Mouse (Mus musculus) testis, postnatal 10 days (tissue): ENCODE measurements around the gene Mtif3.
"Not testable (repeated sequence)": the region's sequence is repeated elsewhere in the genome, so short reads cannot be mapped to it uniquely, and the experiment has no call there.

Experiments
- DNase-seq: peaks from one replicate; pipeline ENCODE4 v3.0.0; 2021; ENCODE audit warnings: low spot score

The Mtif3 gene

DNA sequence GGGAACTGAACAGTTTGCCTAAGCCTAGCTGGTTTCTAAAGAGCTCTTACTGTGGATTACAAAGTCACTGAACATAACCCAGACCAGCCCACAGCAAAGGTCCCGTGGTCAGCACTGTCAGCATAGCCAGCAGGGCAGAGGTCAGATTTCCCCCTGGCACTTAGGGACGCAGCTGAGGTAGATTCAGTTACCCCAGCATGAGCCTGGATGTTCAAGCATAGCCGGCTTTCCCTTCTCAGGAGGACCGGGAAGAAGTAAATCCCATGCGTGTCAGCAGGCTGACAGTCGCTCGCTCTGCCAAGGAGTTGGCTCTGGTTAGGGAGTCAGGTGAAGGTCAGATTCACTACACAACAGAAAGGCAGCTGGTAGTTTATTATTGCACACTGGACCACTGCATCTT lies 9.0 kb downstream of the Mtif3 start:
- DNase-seq: no peak

GRCm38 (mm10) chr5:146948508-146949088 lies 15.0 kb downstream of the Mtif3 start, which contains the start of gene Gtf3a:
Gtf3a (plus strand) TSS chr5:146948657.
- DNase-seq: peak; percentile 85

DNA sequence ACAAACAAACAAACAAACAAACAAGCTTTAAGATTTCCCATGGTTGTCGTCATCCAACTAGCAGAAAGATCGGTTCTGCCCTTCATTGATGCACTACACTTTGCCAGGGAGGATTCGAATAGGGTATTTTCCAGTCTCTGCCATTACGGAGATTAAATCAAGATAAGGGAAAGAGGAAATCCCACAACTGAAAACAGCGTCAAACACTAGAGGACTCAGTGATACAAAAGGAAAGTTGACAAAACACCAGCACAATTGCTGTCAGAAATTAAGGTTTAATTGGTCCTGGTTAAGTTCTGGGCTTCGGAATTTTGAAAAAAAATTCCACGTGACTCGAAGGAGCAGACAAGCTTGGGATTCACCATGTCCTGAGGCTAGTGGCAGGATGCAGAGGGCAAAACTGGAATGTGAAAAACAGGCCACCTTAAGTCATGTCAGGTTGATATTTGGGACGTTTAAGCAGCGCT lies 15.5 kb downstream of the Mtif3 start:
- no peak for DNase-seq

GRCm38 (mm10) chr5:146947497-146947896 lies 16.1 kb downstream of the Mtif3 start:
- no peak for DNase-seq

GRCm38 (mm10) chr5:146946682-146947081 lies 16.9 kb downstream of the Mtif3 start:
- no peak for DNase-seq

GRCm38 (mm10) chr5:146944568-146944967 lies 19.0 kb downstream of the Mtif3 start:
- DNase-seq: peak; percentile 61

DNA sequence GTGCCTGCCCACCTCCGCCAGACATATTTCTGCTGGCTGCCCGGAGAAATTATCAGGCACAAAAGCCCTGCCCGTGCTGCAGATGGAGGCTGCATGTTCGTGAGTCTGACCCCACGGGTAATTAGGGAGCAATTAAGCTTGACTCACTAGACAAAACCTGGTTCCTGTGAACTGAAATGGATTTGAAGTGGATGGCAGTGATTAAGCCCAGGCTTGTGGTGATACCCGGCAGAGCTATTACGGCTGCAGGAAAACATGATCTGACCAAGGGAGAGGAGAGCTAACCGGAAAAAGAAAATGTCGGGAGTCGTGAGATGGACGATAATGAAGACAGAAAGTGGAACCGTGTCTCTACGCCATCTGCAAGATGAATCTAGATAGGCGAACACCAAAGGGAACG lies 20.6 kb downstream of the Mtif3 start:
- no peak for DNase-seq

GRCm38 (mm10) chr5:146941939-146942338 lies 21.7 kb downstream of the Mtif3 start:
- not testable (repeated sequence) for DNase-seq

- DNase-seq: no peak
Measured at GRCm38 (mm10) chr5:146940219-146940618, 23.4 kb downstream of the Mtif3 start.

- DNase-seq: no peak
Measured at GRCm38 (mm10) chr5:146939109-146939796, 24.3 kb downstream of the Mtif3 start.

DNA sequence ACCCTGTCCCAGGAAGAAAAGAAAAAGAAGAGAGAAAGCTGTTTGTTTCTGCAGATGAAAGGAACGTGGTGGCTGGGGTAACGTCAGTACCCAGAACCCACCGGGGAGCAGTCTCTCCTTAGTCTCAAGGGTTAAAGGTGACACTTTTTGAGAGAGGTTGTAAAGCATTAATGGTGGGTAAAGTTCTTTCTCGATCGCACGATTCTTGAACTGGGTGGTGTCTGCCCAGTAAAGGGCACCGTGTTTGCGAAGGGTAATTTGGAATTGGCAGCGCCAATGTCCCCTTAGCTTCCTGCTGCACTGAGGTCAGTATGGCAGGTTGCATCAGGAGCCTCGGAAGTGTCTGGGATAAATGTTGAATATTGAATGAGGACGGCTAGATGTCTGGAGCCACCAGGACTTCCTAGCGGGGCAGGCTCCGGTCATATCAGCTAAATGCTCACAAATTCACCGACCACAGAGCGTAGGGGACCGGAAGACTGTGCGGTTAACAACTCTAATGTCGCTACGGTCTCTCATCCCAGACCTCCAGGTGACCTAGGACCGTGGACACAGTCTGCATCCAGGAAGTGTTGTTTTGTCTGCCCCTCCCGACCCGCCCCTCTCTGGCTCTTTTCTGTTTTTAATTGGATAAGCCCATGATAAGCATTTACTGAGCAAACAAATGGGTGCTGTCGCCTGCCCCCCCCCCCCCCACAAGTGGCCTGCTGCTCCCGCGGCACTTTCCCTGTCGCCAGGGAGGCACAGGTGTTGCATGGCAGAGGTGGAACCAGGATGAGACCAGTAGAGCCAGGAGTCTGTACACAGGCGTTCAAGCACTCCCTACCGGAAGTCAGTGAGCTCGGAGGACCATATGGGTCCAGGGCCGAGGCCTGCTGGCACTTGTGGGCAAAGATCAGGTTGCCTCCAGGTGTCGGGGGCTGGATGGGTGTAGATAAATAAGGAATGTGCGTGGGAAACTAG lies 25.8 kb downstream of the Mtif3 start:
- no peak for DNase-seq

DNA sequence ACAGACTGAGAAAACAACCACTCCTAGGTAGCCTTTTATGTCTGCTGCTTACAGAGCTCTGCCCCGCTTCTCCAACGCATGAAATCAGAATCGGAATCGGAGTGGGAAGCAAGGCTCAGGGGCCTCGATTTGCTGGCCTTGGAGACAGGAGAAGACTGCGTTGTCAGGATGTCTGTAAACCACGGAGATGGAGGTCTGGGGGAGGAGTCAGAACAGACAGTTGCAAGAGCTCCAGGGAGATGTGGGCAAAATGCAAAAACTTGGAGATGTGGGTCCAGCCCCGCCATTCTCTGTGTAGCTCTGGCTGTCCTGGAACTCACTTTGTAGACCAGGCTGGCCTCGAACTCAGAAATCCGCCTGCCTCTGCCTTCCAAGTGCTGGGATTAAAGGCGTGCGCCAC lies 30.1 kb downstream of the Mtif3 start:
- no peak for DNase-seq

DNA sequence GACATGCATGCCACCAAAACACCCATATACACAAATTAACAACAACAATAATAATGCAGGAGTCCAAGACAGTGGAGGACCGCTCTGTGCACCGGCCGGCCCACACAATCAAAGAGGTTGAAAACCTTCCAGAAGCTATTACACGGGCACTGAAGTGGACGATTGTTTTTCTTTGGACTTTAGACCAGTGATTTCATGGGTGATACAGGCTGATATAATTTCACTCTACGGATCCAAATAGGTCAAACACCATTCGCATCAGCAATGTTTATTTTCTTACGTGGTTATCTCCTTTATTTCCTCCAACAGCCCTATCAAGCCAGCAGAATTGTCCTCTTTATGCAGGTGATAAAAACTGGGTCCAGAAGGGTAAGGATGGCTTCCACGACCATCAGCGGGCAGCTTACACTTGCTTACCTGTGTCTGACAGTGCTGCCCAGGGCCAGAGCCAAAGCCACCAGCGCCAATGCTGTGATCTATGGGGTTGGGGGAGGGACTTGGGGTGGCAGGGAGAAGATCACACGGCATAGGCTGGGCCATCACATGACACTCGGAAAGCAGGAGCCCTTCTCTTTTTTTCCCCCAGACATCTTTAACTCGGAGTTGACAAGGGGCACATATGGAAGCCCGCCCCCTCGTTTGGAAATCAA lies 31.6 kb downstream of the Mtif3 start:
- no peak for DNase-seq

GRCm38 (mm10) chr5:146931422-146931821 lies 32.2 kb downstream of the Mtif3 start:
- no peak for DNase-seq

DNA sequence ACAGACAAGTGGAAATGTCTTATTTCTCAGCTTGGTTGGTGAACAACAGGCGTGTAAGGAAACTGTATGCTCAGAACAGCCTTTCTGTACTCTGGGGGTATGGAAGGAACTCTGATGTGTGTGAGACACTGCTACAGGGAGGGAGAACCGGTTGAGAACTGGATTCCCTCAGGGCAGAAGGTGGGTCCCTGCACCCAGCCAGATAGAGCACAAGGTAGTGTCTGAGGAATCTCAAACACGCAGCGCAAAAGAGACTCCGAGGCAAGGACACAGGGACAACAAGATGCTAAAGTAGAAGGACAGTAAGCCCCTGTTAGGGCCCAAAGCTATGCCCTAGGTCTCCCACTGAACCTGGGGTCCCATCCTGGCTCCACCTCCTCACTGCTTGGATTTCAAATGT lies 36.9 kb downstream of the Mtif3 start:
- no peak for DNase-seq

- DNase-seq: no peak
Measured at GRCm38 (mm10) chr5:146923547-146923946, 40.1 kb downstream of the Mtif3 start.

GRCm38 (mm10) chr5:146921224-146921623 lies 42.4 kb downstream of the Mtif3 start:
- no peak for DNase-seq

GRCm38 (mm10) chr5:146920314-146921161 lies 43.1 kb downstream of the Mtif3 start:
- DNase-seq: no peak

DNA sequence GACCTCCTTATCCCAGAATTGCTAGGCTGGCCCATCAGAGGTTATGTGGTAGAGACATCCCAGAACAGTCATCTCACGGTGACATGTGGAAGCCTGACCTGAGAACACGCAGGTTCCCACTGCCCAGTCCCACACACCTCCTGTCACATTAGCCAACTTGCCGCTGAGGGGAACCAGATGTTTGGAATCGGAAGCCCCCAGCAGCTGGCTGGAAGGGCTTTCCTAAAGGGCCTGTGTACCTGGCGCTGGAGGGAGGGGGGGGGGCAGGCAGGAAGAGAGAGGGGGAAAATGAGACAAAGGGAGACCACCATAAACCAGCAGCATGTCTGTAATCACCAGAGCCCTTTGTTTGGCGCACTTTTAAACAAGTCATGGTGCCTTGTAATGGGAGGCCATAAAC lies 43.7 kb downstream of the Mtif3 start:
- DNase-seq: no peak

- DNase-seq: not testable (repeated sequence)
Measured at GRCm38 (mm10) chr5:146917357-146917756, 46.2 kb downstream of the Mtif3 start.

DNA sequence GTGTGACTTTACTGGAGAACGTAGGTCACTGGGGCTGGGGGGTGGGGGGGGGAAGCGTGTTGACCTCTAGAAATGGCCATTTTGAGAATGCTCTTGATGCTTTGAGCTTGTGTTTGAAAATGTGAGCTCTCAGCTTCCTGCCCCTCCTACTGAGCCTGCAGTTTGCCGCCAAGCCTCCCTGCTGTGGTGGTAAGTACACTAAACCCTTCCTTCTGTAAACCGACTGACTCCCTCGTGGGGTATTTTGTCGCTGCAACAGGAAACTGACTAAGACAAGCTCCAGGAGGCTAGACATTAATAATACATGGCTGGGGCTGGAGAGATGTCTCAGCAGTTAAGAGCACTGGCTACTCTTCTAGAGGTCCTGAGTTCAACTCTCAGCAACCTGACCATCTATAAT lies 46.8 kb downstream of the Mtif3 start:
- DNase-seq: no peak
